Mouse (Mus musculus) skeletal muscle tissue, postnatal 0 days (tissue): Measurements from ENCODE around the gene Agpat4. TPM values are rescaled to one million over a fixed set of nuclear protein-coding genes. Genes with fewer than 3 reads are reported as not detected.

Experiments used
- polyA plus RNA-seq: library from polyadenylated mRNA; unstranded; fragments of >200 nt; fragmentation: Nextera tagmentation; extraction: Ambion mirVana; gene quantifications from 2 replicates; pipeline ENCODE4 v1.2.1, GENCODE M21; 2015

Gene Agpat4
- polyA plus RNA-seq = 11.4 and 13.5 TPM in 2 replicates

GRCm38 (mm10) chr17:12118561-12118925, at the start of gene Agpat4:
TSS of gene Agpat4 (plus strand) at chr17:12118704.

Other genes starting within 250 kb of the Agpat4 start
- 21.9 and 24.4 TPM in 2 replicates for gene Map3k4, start 200.1 kb downstream of the Agpat4 start, polyA plus RNA-seq